Mouse (Mus musculus) adrenal gland, postnatal 0 days (tissue): ENCODE measurements around the gene Sqstm1. TPM values are rescaled to one million over a fixed set of nuclear protein-coding genes. Genes with fewer than 3 reads are reported as not detected.

Experiments
- microRNA-seq: library from miRNA; unstranded; fragments of <30 nt; microRNA quantifications from one replicate; pipeline ENCODE4, GENCODE M21; 2016; ENCODE audit warnings: borderline replicate concordance; ENCODE audit not compliant: insufficient number of aligned reads
- polyA plus RNA-seq: library from polyadenylated mRNA; unstranded; fragments of >200 nt; fragmentation: Nextera tagmentation; extraction: Ambion mirVana; gene quantifications from 2 replicates; pipeline ENCODE4 v1.2.1, GENCODE M21; 2015

Gene Sqstm1
- polyA plus RNA-seq = 510 and 898 TPM in 2 replicates

DNA sequence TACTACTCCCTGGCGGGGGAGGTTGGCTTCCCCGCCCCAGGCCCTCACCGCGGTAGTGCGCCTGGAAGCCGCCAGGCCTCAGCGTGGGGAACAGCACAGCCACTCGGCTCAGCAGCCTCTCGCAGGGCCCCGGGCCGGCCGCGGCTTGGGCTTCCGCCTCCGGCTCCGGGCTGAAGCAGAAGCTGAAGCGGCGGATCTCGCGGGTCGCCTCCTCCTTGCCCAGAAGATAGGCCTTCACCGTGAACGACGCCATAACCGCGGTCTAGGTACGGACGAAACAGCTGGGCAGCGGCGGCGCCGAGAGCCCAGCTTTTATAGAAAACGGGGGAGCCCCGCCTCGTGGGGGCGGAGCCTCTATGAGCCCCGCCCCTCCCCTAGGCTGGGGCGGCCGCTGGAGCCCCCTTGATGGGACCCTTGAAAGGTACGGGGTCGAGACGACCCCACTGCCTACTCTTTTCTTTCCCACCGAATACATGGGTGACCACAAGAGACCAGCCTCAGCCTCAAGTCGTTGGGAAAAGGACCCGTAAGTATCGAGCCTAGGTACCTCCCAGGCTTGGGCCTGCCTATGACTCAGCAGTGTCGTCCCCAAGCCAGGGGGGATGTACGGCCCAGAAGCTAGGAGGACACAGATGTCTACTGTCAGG lies at the start of gene Sqstm1, which contains the start of gene Mgat4b:
Sqstm1 (minus strand) TSS at position 323 of the 647 bp plus-strand sequence.
Mgat4b (plus strand) TSS at position 386 of the 647 bp plus-strand sequence.

GRCm38 (mm10) chr11:50238324-50238723 lies 27.7 kb upstream of the Sqstm1 start, which contains the start of gene Ltc4s:
Gene Ltc4s, minus strand, starts transcription at chr11:50238616.

DNA sequence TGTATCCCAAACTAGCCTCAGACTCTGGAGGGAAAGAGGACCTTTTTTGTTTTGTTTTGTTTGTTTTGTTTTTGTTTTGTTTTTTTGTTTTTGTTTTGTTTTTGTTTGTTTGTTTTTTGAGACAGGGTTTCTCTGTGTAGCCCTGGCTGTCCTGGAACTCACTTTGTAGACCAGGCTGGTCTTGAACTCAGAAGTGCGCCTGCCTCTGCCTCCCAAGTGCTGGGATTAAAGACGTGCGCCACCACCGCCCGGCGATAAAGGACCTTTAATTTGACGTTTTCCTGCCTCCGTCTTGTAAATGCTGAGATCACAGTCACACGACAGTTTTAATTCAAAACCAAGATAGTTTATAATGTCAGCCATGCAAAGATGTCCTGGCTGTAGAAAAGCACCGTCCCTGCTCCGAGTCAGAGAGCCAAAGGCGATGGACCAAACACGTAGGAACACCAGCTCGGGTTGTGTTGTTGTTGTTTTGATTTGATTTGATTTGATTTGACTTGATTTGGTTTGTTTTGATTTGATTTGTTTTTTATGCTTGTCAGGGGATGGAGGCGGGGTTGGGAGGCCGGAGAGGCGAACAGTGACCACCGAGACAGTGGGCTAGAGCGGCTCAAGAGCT lies 36.4 kb downstream of the Sqstm1 start, which contains the start of gene Mrnip:
Mrnip (plus strand) TSS at position 334 of the 619 bp plus-strand sequence.

Small RNA genes within 50 kb of the gene (microRNA-seq; reads per million reads assigned to microRNA genes)
- not detected for gene Mir6919

Other genes starting within 250 kb of the Sqstm1 start
- gene Rnf130, start 185.5 kb downstream of the Sqstm1 start, polyA plus RNA-seq = 102 and 120 TPM in 2 replicates
- 33.1 and 63.4 TPM in 2 replicates for gene Tbc1d9b, start 79.4 kb downstream of the Sqstm1 start, polyA plus RNA-seq
- 21.9 and 25.8 TPM in 2 replicates for gene Mrnip, start 36.4 kb downstream of the Sqstm1 start, polyA plus RNA-seq
- 69.7 and 122 TPM in 2 replicates for gene Mgat4b, start 63 bp upstream of the Sqstm1 start, polyA plus RNA-seq
- gene Ltc4s, start 27.8 kb upstream of the Sqstm1 start, polyA plus RNA-seq = 7.9 and 8.3 TPM in 2 replicates
- 3.6 and 4.0 TPM in 2 replicates for gene Maml1, start 81.5 kb upstream of the Sqstm1 start, polyA plus RNA-seq
- gene Canx, start 114.8 kb upstream of the Sqstm1 start, polyA plus RNA-seq = 162 and 236 TPM in 2 replicates
- 0.33 and 0.68 TPM in 2 replicates for gene Cby3, start 143.6 kb upstream of the Sqstm1 start, polyA plus RNA-seq
- gene Hnrnph1, start 166.2 kb upstream of the Sqstm1 start, polyA plus RNA-seq = 145 and 154 TPM in 2 replicates
- 27.4 and 37.5 TPM in 2 replicates for gene Rufy1, start 220.3 kb upstream of the Sqstm1 start, polyA plus RNA-seq